ENCODE assay signal across 8 mouse cellular contexts in the genomic region with DNA sequence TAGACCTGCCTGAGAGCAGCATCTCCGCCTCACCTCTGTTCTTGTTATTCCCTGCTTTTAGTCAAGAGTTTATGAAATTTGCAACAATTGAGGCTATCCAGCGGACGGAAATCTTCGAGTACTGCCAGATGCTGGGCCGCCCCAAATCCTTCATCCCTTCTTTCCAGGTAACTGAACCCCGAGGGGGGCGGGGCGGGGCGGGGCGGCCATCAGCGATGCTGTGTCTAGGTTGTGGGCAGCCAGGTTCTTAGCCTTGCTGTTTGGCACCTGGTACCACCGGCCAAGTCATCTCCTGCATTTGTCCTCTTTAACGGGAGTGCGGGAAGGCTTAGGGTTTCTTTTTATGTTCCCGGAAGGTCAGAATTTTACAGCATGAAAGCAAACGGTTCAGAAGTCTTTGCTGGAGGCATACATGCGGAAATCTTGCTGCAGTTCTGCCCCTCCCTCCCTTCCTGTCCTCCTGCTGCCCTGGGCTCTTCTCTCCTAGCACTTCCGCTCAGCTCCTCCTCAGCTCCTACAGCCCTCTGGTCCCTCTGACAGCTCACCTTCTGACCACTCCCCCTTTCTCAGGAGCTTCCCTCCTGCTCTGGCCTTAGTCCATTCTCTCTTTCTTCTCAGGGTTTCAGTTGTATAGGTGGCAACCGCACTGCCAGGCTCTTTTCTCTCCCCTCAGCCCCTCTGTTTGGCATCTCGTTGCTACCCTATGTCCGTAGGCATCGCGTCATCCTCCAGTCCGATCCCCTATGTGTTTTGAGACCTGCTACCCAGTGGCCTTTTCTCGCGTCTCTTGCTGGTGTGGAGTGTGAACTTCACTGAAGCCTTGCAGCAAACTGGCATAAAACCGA. TPM values are rescaled to one million over a fixed set of nuclear protein-coding genes. Genes with fewer than 3 reads are reported as not detected.
DNase-seq lines count a peak whose midpoint lies in the region; ATAC-seq and TF ChIP-seq lines count a peak whose summit lies in the region.
"Had no signal": no experiment of that assay in that cellular context is flagged by ENCODE, and none has a peak within 500 bp of the region (broad histone marks: within the 10 kb centered on the region; RNA-seq: fewer than 3 reads in every experiment).

No protein-coding gene starts in this region.

- no peaks in the 10 kb centered on the region for H3K4me1 ChIP-seq in lung, embryonic 14.5 days (ENCODE audit: insufficient read depth)
- H3K4me1 ChIP-seq in forebrain, embryonic 10.5 days = peaks cover 17% of the 10 kb centered on the region
- H3K4me1 ChIP-seq in intestine, embryonic 14.5 days (replicated peaks; ENCODE audit: control insufficient read depth, insufficient read depth, low read length) = 0 out of 2 replicates have a peak, but pooled peaks cover 4% of the 10 kb centered on the region

- H3K9ac ChIP-seq in lung, embryonic 14.5 days = no peak overlapping the region
- H3K9ac ChIP-seq in intestine, embryonic 14.5 days (ENCODE audit: low read length) = 0 out of 2 replicates have a peak overlapping the region, but pooled peaks have one; percentile 11

- no peaks in the 10 kb centered on the region for H3K9me3 ChIP-seq in lung, embryonic 14.5 days (ENCODE audit: low read depth, low read length)
- H3K9me3 ChIP-seq in forebrain, embryonic 10.5 days = no peaks in the 10 kb centered on the region
- no peaks in the 10 kb centered on the region for H3K9me3 ChIP-seq in intestine, embryonic 14.5 days (ENCODE audit: control insufficient read depth, low read length)

- intact Hi-C loops in left cerebral cortex, postnatal 4 days (cut with DNase I) = loop anchor here (5.0 to 10.0 kb wide), 3 partner anchors 797 to 1400 kb away; no protein-coding TSS in a partner anchor

- DNase-seq in lung, embryonic 14.5 days = peak; percentile 27
- no peak for DNase-seq in lung, postnatal 14 days
- peak; percentile 11 for DNase-seq in forebrain, embryonic 10.5 days (ENCODE audit: extremely low spot score, low spot score)
- DNase-seq in intestine, embryonic 14.5 days (ENCODE audit: low spot score) = no peak
- peak; percentile 35 for DNase-seq in naive thymus-derived CD4-positive, alpha-beta T cell, adult 2 months (ENCODE audit: low read depth)
- no peak for DNase-seq in ovary, postnatal 10 days (ENCODE audit: low spot score)
- DNase-seq in left cerebral cortex, postnatal 4 days = no peak
- DNase-seq: adrenal gland, postnatal 14 days had no signal

- H3K4me2 ChIP-seq in lung, embryonic 14.5 days = peak overlapping the region; percentile 56
- peak overlapping the region; percentile 50 for H3K4me2 ChIP-seq in intestine, embryonic 14.5 days (ENCODE audit: low read length)

- no peak for TF ChIP-seq CTCF in lung, embryonic 14.5 days (IDR thresholded peaks at IDR 0.05; ENCODE audit: low read depth)

- H3K36me3 ChIP-seq in lung, embryonic 14.5 days (ENCODE audit: insufficient read depth) = no peaks in the 10 kb centered on the region
- no peaks in the 10 kb centered on the region for H3K36me3 ChIP-seq in forebrain, embryonic 10.5 days (replicated peaks)
- no peaks in the 10 kb centered on the region for H3K36me3 ChIP-seq in intestine, embryonic 14.5 days (ENCODE audit: control insufficient read depth, insufficient read depth, low read length)

- peak; percentile 68 for ATAC-seq in lung, embryonic 14.5 days (ENCODE audit: insufficient read depth)
- ATAC-seq in intestine, embryonic 14.5 days (replicated peaks; ENCODE audit: low FRiP score, low TSS enrichment, low read depth) = peak; percentile 47; the same call in 1 of the 2 replicates

- WGBS in lung, embryonic 14.5 days = 21% methylated on average over 27 of the region's 27 CpGs
- whole genome bisulfite sequencing in forebrain, embryonic 10.5 days = 27% methylated on average over 27 of the region's 27 CpGs
- WGBS in intestine, embryonic 14.5 days = 19% methylated on average over 27 of the region's 27 CpGs

- H3K27ac ChIP-seq in lung, embryonic 14.5 days (ENCODE audit: low read depth) = no peak overlapping the region
- H3K27ac ChIP-seq in forebrain, embryonic 10.5 days = peak overlapping the region; percentile 5; the same call in 1 of the 2 replicates
- no peak overlapping the region for H3K27ac ChIP-seq in intestine, embryonic 14.5 days (ENCODE audit: low read depth)

- 0 out of 2 replicates have a peak overlapping the region, but pooled peaks have one; percentile 7 for H3K4me3 ChIP-seq in lung, embryonic 14.5 days (ENCODE audit: low read depth, low read length)
- H3K4me3 ChIP-seq in forebrain, embryonic 10.5 days = peak overlapping the region; percentile 26
- H3K4me3 ChIP-seq in intestine, embryonic 14.5 days (ENCODE audit: low read depth, low read length) = peak overlapping the region; percentile 25

- no peaks in the 10 kb centered on the region for H3K27me3 ChIP-seq in lung, embryonic 14.5 days (ENCODE audit: insufficient read depth, low read length)
- H3K27me3 ChIP-seq in forebrain, embryonic 10.5 days (ENCODE audit: poor library complexity, severe bottlenecking) = peaks cover 36% of the 10 kb centered on the region
- no peaks in the 10 kb centered on the region for H3K27me3 ChIP-seq in intestine, embryonic 14.5 days (replicated peaks; ENCODE audit: control insufficient read depth, insufficient read depth, low read length)

RNA-seq across cellular contexts. Expression of gene Sec16b, which starts 48.4 kb away (rescaled TPM):
- 2.3 and 3.3 TPM in 2 replicates for polyA plus RNA-seq in lung, embryonic 14.5 days (2014; fragmentation: Nextera tagmentation; extraction: Ambion mirVana)
- 0.63 and 0.73 TPM in 2 replicates for polyA plus RNA-seq in forebrain, embryonic 10.5 days (2016; fragmentation: Nextera tagmentation; extraction: Ambion mirVana)
- polyA plus RNA-seq in intestine, embryonic 14.5 days (2014; fragmentation: Nextera tagmentation; extraction: Ambion mirVana) = 6.7 and 7.8 TPM in 2 replicates
- under 1 TPM; 0.36 to 0.42 TPM for total RNA-seq in left cerebral cortex, postnatal 4 days (2021)

Comparison
In these comparisons a context has a peak if more than half of its experiments do, and no peak if none do; other contexts are left out.
1. DNase-seq: peak in lung, embryonic 14.5 days (single experiment), forebrain, embryonic 10.5 days (single experiment) and naive thymus-derived CD4-positive, alpha-beta T cell, adult 2 months (single experiment); none in lung, postnatal 14 days (single experiment), intestine, embryonic 14.5 days (single experiment), ovary, postnatal 10 days (single experiment) and left cerebral cortex, postnatal 4 days (single experiment).
2. Peak in every context shown above with its lines, with median percentiles within 50 percentile points of each other: H3K4me3 ChIP-seq.